Mouse (Mus musculus) fibroblast of lung, adult 2 months (primary cell): ENCODE measurements at regions not wholly inside any gene's neighbourhood (a gene's known extent, or its start where the extent isn't known, plus 50 kb on each side); places are given as distances from the start of the nearest gene placed in this dataset.

Experiments used
- DNase-seq: peaks from one replicate; pipeline ENCODE4 v3.0.0-alpha.2; 2011; ENCODE audit warnings: low read depth

GRCm38 (mm10) chr14:31945125-31945524, 83.7 kb upstream of the Galnt15 start:
- no peak for DNase-seq

GRCm38 (mm10) chr14:31946032-31946431, 82.8 kb upstream of the Galnt15 start:
- no peak for DNase-seq

DNA sequence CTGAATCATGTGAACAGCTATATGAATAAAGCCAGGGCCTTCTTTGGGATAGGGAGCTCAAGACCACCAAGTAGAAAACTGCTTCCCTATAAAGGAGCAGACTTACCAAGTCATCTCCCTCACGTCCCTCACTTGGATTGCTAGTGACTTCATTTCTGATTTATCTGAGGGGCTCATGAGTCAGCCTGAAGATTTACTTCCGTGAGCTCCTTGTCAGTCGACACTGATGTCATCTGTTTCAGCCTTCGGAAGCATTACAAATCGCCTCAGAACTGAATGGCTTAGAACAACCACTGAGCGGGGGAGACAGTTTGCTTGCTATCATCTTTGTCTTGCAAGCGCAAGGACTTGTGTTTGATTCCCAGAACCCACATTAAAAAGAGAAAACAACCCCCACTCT, 81.5 kb upstream of the Galnt15 start:
- no peak for DNase-seq

DNA sequence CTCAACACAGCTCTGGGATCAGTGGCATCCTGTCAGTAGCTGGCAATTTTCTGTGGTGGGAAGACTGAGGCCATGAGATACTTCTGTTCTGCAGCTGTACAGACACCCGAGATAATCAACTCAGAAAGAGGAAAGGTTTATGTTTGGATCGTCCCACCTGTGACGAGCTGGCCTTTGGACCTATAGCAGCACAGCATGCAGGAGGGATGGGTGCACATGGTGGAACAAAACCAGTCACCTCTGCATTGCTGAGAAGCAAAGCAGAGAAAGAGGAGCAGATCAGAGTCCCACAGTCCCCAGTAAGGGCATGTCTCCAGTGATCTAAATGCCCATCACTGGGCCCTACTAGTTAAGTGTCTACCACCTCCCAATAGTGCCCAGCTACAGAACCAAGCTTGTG, 76.9 kb upstream of the Galnt15 start:
- no peak for DNase-seq

DNA sequence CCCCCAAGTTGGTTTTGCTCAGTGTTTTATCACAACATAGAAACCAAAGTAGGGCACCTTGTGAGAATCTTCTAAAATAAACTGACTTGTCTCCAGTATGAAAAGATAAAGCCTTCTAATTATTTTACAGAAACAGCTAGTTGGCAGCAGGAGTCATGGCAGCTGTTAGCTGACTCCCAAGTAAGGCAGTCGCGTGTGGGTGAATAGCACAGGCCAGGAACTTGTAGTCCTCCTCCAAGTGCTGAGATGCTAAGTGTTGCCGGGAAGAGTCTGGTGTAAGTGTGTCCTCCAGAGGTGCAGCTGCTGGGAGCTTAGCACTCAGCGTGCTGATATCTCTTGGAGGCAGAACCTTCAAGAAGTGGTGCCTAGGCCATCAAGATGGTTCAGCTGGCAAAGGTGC, 75.0 kb upstream of the Galnt15 start:
- no peak for DNase-seq

- peak; percentile 48 for DNase-seq
Measured at GRCm38 (mm10) chr14:31954945-31955344, 73.8 kb upstream of the Galnt15 start.

- no peak for DNase-seq
Measured at GRCm38 (mm10) chr14:31957211-31957638, 71.6 kb upstream of the Galnt15 start.

GRCm38 (mm10) chr14:31960201-31960854, 68.5 kb upstream of the Galnt15 start:
- DNase-seq: no peak

DNA sequence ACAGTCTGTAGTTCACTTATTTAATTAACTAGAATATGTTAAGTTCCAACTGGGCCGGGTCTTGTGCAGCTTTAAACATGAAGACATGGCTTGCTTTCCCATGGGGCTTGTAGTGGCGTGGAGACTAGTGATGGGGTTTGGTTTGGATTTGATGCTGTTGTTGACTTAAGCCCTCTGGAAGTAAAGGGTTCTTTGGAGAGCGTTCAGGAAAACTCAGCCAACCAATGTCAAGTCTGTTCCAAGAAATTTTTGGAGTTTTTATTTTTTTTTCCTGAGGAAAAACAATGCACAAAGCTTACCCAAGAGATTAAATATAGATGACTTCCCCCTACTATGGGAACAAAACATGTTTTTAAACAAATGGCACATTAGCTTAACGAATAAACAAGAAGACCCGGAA, 67.3 kb upstream of the Galnt15 start:
- DNase-seq: peak; percentile 67

DNA sequence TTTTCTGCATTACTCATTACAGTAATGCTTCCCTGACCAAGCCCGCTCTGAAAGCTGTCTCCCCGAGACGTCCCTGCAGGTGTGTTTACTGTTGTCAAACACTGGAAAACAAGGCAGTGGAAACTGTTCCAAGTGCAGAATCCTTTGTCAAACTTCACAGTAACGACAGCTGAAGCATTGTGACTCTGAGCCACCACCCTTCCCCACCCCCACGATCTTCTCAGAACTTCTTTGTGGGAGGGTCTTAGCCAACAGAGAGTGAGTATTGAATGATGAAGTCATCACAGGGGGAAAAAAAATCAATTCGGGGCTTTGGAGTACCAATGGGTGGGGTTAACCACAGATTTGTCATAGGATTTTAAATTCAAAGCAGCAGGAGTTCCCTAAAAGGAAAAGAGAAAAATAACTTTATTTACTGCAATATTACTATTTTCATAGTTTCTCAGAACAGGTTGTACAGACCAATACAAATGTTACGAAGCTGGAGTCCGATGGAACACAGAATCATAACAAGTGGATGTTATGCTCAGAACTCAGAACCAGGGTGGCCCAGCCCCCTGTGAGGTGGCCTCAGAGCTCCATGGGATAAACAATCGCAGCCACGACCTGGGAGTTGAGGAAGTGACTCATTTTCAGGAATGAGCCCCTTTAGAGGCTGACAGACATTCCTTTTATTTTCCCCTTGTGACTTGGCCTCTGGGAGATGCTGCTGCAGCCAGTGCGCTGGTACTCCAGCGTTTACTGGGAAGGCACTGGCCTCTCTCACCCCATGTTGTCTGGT, 65.5 kb upstream of the Galnt15 start:
- DNase-seq: peak; percentile 61

DNA sequence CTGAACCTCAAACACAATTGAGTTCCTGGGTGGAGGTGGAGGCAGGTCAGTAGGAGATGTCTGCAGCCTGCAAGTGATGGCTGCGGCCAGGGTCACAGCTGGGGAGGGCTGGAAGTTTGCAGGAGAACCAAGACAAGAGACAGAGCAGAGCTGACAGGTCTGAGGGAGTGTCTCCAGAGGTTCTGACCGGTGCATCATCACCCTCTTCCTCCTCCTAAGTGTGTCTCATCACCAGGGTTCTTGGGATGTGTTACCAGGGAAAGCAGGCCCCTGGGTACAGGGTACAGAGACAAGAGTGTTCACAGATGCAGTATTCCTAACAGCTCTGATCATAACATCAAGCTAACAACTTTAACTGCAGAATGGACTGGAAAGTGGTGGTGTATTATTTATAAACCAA, 64.7 kb upstream of the Galnt15 start:
- DNase-seq: no peak

- no peak for DNase-seq
Measured at GRCm38 (mm10) chr14:31964831-31965230, 64.0 kb upstream of the Galnt15 start.

- no peak for DNase-seq
Measured at GRCm38 (mm10) chr14:31969531-31969930, 59.3 kb upstream of the Galnt15 start.

GRCm38 (mm10) chr14:31970245-31970830, 58.5 kb upstream of the Galnt15 start:
- DNase-seq: no peak

GRCm38 (mm10) chr14:31970851-31971250, 57.9 kb upstream of the Galnt15 start:
- no peak for DNase-seq

DNA sequence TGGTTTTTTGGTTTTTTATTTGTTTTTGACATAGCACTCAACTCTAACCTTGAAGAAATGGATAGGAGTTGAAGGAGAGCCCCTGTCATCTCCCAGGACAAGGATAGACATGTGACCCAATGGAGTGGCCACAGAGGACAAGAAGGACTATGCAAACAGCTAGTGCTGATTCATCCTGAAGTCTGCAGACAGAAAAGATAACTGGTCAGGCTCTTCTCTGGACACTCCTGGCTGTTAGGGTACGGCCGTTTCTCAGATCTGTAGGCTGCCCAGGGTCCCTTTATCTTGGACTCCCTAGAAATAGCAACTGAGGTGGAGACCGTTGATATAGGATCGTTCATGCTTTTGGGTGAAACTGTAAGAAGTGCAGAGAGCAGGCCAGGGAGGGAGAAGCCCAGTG, 55.1 kb upstream of the Galnt15 start:
- no peak for DNase-seq

- DNase-seq: no peak
Measured at GRCm38 (mm10) chr14:31978196-31978595, 50.6 kb upstream of the Galnt15 start.

DNA sequence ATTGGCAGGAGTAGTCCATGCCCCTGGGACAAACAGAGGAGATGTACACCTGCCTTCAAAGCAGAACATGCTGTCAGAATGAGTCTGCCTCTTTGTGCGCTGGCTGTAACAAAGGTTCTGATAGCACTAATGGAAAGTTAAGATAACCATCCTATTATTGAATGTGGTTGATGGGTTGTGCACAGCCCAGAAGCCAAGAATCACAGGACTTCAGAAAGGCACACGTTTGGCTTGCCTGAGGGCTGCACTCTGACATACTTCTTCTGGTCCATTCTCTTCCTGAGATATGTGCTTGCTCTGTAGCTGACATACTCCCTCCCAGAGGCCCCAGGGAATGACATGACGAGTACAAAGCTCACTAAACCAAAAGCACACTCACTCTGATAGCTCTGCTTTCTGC, 50.1 kb upstream of the Galnt15 start:
- no peak for DNase-seq
